Mouse (Mus musculus) heart, postnatal 0 days (tissue): ENCODE measurements at regions not wholly inside any gene's neighbourhood (a gene's known extent, or its start where the extent isn't known, plus 50 kb on each side); places are given as distances from the start of the nearest gene placed in this dataset.

Experiments
- CTCF ChIP-seq: IDR thresholded peaks from 2 replicates; pipeline ENCODE4 v1.5.1; 2016; ENCODE audit warnings: antibody characterized with exemption, control low read depth, low read depth
- EP300 ChIP-seq: IDR thresholded peaks from 2 replicates; pipeline ENCODE4 v1.6.1; 2016; ENCODE audit warnings: antibody characterized with exemption, low read depth

- TF ChIP-seq EP300, result no peak
- TF ChIP-seq CTCF, result no peak
Measured at GRCm38 (mm10) chr10:8951937-8952336, 66.1 kb upstream of the Sash1 start.
